Mouse (Mus musculus) c-Kit-positive CD71-negative TER-119-negative erythroid progenitor cells, embryonic 14.5 days (primary cell): ENCODE results near the gene Styk1.

Experiments used
- DNase-seq: peaks from one replicate; pipeline ENCODE4 v3.0.0-alpha.2; 2013; ENCODE audit warnings: low read depth

Styk1 gene

GRCm38 (mm10) chr6:131353352-131353919, at the start of gene Styk1:
Styk1 (minus strand) TSS chr6:131353597.
- DNase-seq: peak; percentile 75

GRCm38 (mm10) chr6:131403036-131403435, 49.6 kb upstream of the Styk1 start:
- DNase-seq: no peak

GRCm38 (mm10) chr6:131402606-131403005, 49.2 kb upstream of the Styk1 start:
- DNase-seq: no peak

GRCm38 (mm10) chr6:131401259-131401658, 47.9 kb upstream of the Styk1 start:
- no peak for DNase-seq

- no peak for DNase-seq
These were observed 43.3 kb upstream of the Styk1 start for GRCm38 (mm10) chr6:131396650-131397049.

- no peak for DNase-seq
These were observed 40.7 kb upstream of the Styk1 start for GRCm38 (mm10) chr6:131393873-131394660.

GRCm38 (mm10) chr6:131388040-131389021, 34.9 kb upstream of the Styk1 start, which contains the start of gene Ybx3:
Ybx3 (minus strand) TSS chr6:131388476.
- DNase-seq: no peak

GRCm38 (mm10) chr6:131387221-131388039, 34.0 kb upstream of the Styk1 start:
- DNase-seq: peak; percentile 51

GRCm38 (mm10) chr6:131386416-131387019, 33.1 kb upstream of the Styk1 start:
- no peak for DNase-seq

GRCm38 (mm10) chr6:131385469-131385868, 32.1 kb upstream of the Styk1 start:
- DNase-seq: no peak

GRCm38 (mm10) chr6:131383713-131384330, 30.4 kb upstream of the Styk1 start:
- no peak for DNase-seq

- no peak for DNase-seq
These were observed 29.6 kb upstream of the Styk1 start for GRCm38 (mm10) chr6:131382984-131383337.

GRCm38 (mm10) chr6:131382232-131382983, 29.0 kb upstream of the Styk1 start:
- no peak for DNase-seq

- no peak for DNase-seq
These were observed 25.5 kb upstream of the Styk1 start for GRCm38 (mm10) chr6:131378858-131379428.

GRCm38 (mm10) chr6:131377378-131377777, 24.0 kb upstream of the Styk1 start:
- no peak for DNase-seq

- no peak for DNase-seq
These were observed 21.4 kb upstream of the Styk1 start for GRCm38 (mm10) chr6:131374594-131375340.

- DNase-seq: no peak
These were observed 19.8 kb upstream of the Styk1 start for GRCm38 (mm10) chr6:131373160-131373559.

GRCm38 (mm10) chr6:131370767-131371166, 17.4 kb upstream of the Styk1 start:
- no peak for DNase-seq
